Mouse (Mus musculus) lung, adult 2 months (tissue): ENCODE results near the gene Ccdc78. TPM values are rescaled to one million over a fixed set of nuclear protein-coding genes. Genes with fewer than 3 reads are reported as not detected.

Source experiments
- DNase-seq: peaks from one replicate; pipeline ENCODE4 v3.0.0; 2022
- H3K4me1 ChIP-seq: fragments of 200-500 bp; 2 replicates; pipeline ENCODE4 v1.6.1; 2011; ENCODE audit warnings: low read length; ENCODE audit not compliant: control insufficient read depth, insufficient read depth
- H3K4me3 ChIP-seq: fragments of 200-500 bp; replicated peaks from 2 replicates; pipeline ENCODE3; 2011; ENCODE audit warnings: low read depth, mild to moderate bottlenecking, control low read depth, low read length; ENCODE audit errors: extremely low read depth
- CTCF ChIP-seq: fragments of 200-500 bp; IDR thresholded peaks from 2 replicates; pipeline ENCODE4 v1.5.1; 2011; ENCODE audit warnings: mild to moderate bottlenecking, low read length, control low read depth; ENCODE audit not compliant: insufficient read depth
- POLR2A ChIP-seq: fragments of 200-500 bp; IDR thresholded peaks from 2 replicates; pipeline ENCODE4 v1.6.1; 2011; ENCODE audit warnings: low read depth, mild to moderate bottlenecking, control low read depth, low read length, borderline replicate concordance; ENCODE audit errors: extremely low read depth
- WGBS: fragments of 180-500 bp; shearing (Covaris S2); methylation state at CpG from one replicate; pipeline ENCODE4 v1.1.7; 2018; 5-methylcytosine and 5-hydroxymethylcytosine counted together
- polyA plus RNA-seq: library from polyadenylated mRNA; depleted of rRNA; stranded (reverse); fragments of >200 nt; gene quantifications from 2 replicates; pipeline ENCODE4 v1.2.3, GENCODE M21; 2012

Gene Ccdc78
- polyA plus RNA-seq, 1 experiment = 15.6 TPM

- peak; percentile 87 for DNase-seq
- WGBS = under 1% methylated on average over 45 of the region's 45 CpGs
- H3K4me1 ChIP-seq = peaks cover 11% of the 10 kb centered on the region
- TF ChIP-seq POLR2A (peak; percentile 73; the same call in 1 of the 2 replicates), CTCF (no peak)
- peak overlapping the region; percentile 62 for H3K4me3 ChIP-seq
Observed at GRCm38 (mm10) chr17:25791843-25792527, 5.6 kb downstream of the Ccdc78 start.

- Histone ChIP-seq H3K4me1 (peaks cover 14% of the 10 kb centered on the region), H3K4me3 (peak within 1 kb of the TSS; percentile 62)
- peak; percentile 60 for DNase-seq
- TF ChIP-seq POLR2A (0 out of 2 replicates have a peak, but pooled peaks have one; percentile 22), CTCF (no peak)
- 1% methylated on average over 14 of the region's 14 CpGs for WGBS
Observed at GRCm38 (mm10) chr17:25792615-25793014, 6.2 kb downstream of the Ccdc78 start, which contains the start of gene Fam173a. Gene Fam173a (minus strand): TSS chr17:25792901.

- H3K4me3 ChIP-seq = no peak overlapping the region
- no peak for TF ChIP-seq POLR2A
- no peak for TF ChIP-seq CTCF
- WGBS = 74% methylated on average over 13 of the region's 13 CpGs
- no peak for DNase-seq
- peaks cover 14% of the 10 kb centered on the region for H3K4me1 ChIP-seq
Observed at GRCm38 (mm10) chr17:25794197-25794596, 7.8 kb downstream of the Ccdc78 start.

- Histone ChIP-seq H3K4me3 (no peak overlapping the region), H3K4me1 (peaks cover 14% of the 10 kb centered on the region)
- no peak for TF ChIP-seq POLR2A
- TF ChIP-seq CTCF = no peak
- 91% methylated on average over 17 of the region's 17 CpGs for WGBS
- DNase-seq = no peak
Observed at GRCm38 (mm10) chr17:25794998-25795397, 8.6 kb downstream of the Ccdc78 start.

- no peak for DNase-seq
- H3K4me3 ChIP-seq = peak within 1 kb of the TSS; percentile 74
- TF ChIP-seq CTCF (no peak), POLR2A (no peak)
- H3K4me1 ChIP-seq = peaks cover 14% of the 10 kb centered on the region
- WGBS = 49% methylated on average over 6 of the region's 6 CpGs
Observed at GRCm38 (mm10) chr17:25795609-25796092, 9.3 kb downstream of the Ccdc78 start, which contains the start of gene AC134908.4. Gene AC134908.4 (minus strand): TSS chr17:25795659.

GRCm38 (mm10) chr17:25796211-25796771 is 9.9 kb downstream of the Ccdc78 start:
- no peak for TF ChIP-seq CTCF
- TF ChIP-seq POLR2A = no peak
- Histone ChIP-seq H3K4me1 (peaks cover 13% of the 10 kb centered on the region), H3K4me3 (peak overlapping the region; percentile 74)
- WGBS = 2% methylated on average over 37 of the region's 37 CpGs
- peak; percentile 33 for DNase-seq

GRCm38 (mm10) chr17:25796951-25797369 is 10.6 kb downstream of the Ccdc78 start, which contains the start of gene Metrn:
Gene Metrn (minus strand): TSS chr17:25797136.
- WGBS = 1% methylated on average over 35 of the region's 35 CpGs
- peak; percentile 83 for DNase-seq
- TF ChIP-seq POLR2A = no peak
- no peak for TF ChIP-seq CTCF

GRCm38 (mm10) chr17:25801029-25801428 is 14.6 kb downstream of the Ccdc78 start:
- peak; percentile 45 for DNase-seq
- Histone ChIP-seq H3K4me3 (no peak overlapping the region), H3K4me1 (peaks cover 7% of the 10 kb centered on the region; the same call in 1 of the 2 replicates)
- TF ChIP-seq CTCF (peak; percentile 76), POLR2A (no peak)
- WGBS = 4% methylated on average over 6 of the region's 6 CpGs

More at GRCm38 (mm10) chr17:25796951-25797369, 10.6 kb downstream of the Ccdc78 start, which contains the start of gene Metrn:
- Histone ChIP-seq H3K4me3 (peak within 1 kb of the TSS; percentile 74), H3K4me1 (peaks cover 11% of the 10 kb centered on the region)

- TF ChIP-seq POLR2A (no peak), CTCF (no peak)
- WGBS = 4% methylated on average over 10 of the region's 10 CpGs
- Histone ChIP-seq H3K4me1 (no peaks in the 10 kb centered on the region), H3K4me3 (no peak overlapping the region)
- no peak for DNase-seq
Observed at GRCm38 (mm10) chr17:25802825-25803517, 16.6 kb downstream of the Ccdc78 start.
